In the genomic region with DNA sequence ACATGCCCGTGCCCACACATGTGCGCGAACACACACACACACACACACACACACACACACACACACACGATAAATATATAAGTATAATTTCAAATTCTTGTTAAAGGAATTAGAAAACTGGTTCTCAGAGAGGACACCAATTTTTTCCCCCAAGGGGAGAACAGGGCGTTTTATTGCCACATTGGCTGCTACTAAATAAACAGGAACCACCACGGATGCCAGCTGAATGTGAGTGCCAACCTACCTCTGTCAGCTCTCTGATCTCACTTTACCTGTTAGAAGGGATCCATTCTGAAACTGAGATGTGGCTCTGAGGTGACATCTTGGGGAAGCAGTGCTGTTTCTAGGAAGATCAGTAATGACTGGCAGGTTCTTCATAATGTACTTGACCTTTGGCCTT, we compare ENCODE assay signal across 30 mouse cellular contexts. TPM values are rescaled to one million over a fixed set of nuclear protein-coding genes. Genes with fewer than 3 reads are reported as not detected.
A peak's percentile ranks its signal among the peaks of the same experiment; 100 is the strongest.
DNase-seq lines count a peak whose midpoint lies in the region; ATAC-seq and TF ChIP-seq lines count a peak whose summit lies in the region.
"Had no signal": no experiment of that assay in that cellular context is flagged by ENCODE, and none has a peak within 500 bp of the region (broad histone marks: within the 10 kb centered on the region; RNA-seq: fewer than 3 reads in every experiment).

No protein-coding gene starts in this region.

- intact Hi-C loops in gastrocnemius, postnatal 36 days (cut with DNase I): no loop called here
- intact Hi-C loops in left cerebral cortex, postnatal 25 days (cut with DNase I): no loop called here

- no peak overlapping the region for H3K4me3 ChIP-seq in intestine, embryonic 15.5 days (replicated peaks)
- no peak overlapping the region for H3K4me3 ChIP-seq in intestine, postnatal 0 days (ENCODE audit: low read depth, low read length)
- H3K4me3 ChIP-seq in layer of hippocampus, adult 2 months: no peak overlapping the region
- H3K4me3 ChIP-seq: embryonic facial prominence, embryonic 13.5 days; embryonic facial prominence, embryonic 15.5 days; erythroblast, embryonic 14.5 days; forebrain, embryonic 13.5 days; forebrain, embryonic 15.5 days had no signal

- ATAC-seq in intestine, embryonic 15.5 days: 0 out of 2 replicates have a peak, but pooled peaks have one; percentile 39
- peak; percentile 46; the same call in 1 of the 2 replicates for ATAC-seq in intestine, postnatal 0 days
- ATAC-seq: forebrain, embryonic 13.5 days; forebrain, embryonic 15.5 days; forebrain, postnatal 0 days had no signal

- peak; percentile 9 for DNase-seq in adrenal gland, postnatal 14 days
- DNase-seq in adrenal gland, adult (ENCODE audit: inconsistent age in 2 of 2, low spot score in 1 of 2): no peak
- peak; percentile 84 for DNase-seq in fat pad, adult 2 months (ENCODE audit: extremely low read depth, low read depth, low spot score)
- no peak for DNase-seq in layer of hippocampus, adult 2 months (ENCODE audit: low spot score in 2 of 2)
- DNase-seq in gastrocnemius, postnatal 36 days: no peak
- no peak for DNase-seq in left cerebral cortex, postnatal 25 days (ENCODE audit: low spot score in 2 of 2)
- DNase-seq: adrenal gland, postnatal 25 days; cerebellum, adult 11 months; cerebellum, adult 18-20 months; cerebellum, adult 8-10 months; cerebellum, adult 9-11 months; cerebellum, postnatal 14 days; cerebellum, postnatal 36 days; embryo, embryonic 11 days; forebrain, postnatal 0 days had no signal

- H3K4me1 ChIP-seq in intestine, embryonic 15.5 days (replicated peaks): no peaks in the 10 kb centered on the region
- H3K4me1 ChIP-seq in intestine, postnatal 0 days (replicated peaks; ENCODE audit: control insufficient read depth, insufficient read depth, low read length): peaks cover 4% of the 10 kb centered on the region; the same call in 1 of the 2 replicates
- H3K4me1 ChIP-seq: embryonic facial prominence, embryonic 13.5 days; embryonic facial prominence, embryonic 15.5 days; forebrain, embryonic 15.5 days had no signal

- WGBS in intestine, embryonic 15.5 days: 82% methylated on average over 6 of the region's 6 CpGs
- 72% methylated on average over 6 of the region's 6 CpGs for WGBS in intestine, postnatal 0 days

- no peaks in the 10 kb centered on the region for H3K36me3 ChIP-seq in intestine, embryonic 15.5 days
- H3K36me3 ChIP-seq in intestine, postnatal 0 days (ENCODE audit: control insufficient read depth, insufficient read depth): no peaks in the 10 kb centered on the region
- H3K36me3 ChIP-seq: embryonic facial prominence, embryonic 13.5 days; embryonic facial prominence, embryonic 15.5 days; forebrain, embryonic 15.5 days had no signal

- no peaks in the 10 kb centered on the region for H3K27me3 ChIP-seq in intestine, embryonic 15.5 days (replicated peaks)
- no peaks in the 10 kb centered on the region for H3K27me3 ChIP-seq in intestine, postnatal 0 days (replicated peaks; ENCODE audit: control insufficient read depth, insufficient read depth, low read length)
- H3K27me3 ChIP-seq: embryonic facial prominence, embryonic 13.5 days; embryonic facial prominence, embryonic 15.5 days; forebrain, embryonic 13.5 days; forebrain, embryonic 15.5 days had no signal

- TF ChIP-seq CTCF in intestine, postnatal 0 days (IDR thresholded peaks at IDR 0.05; ENCODE audit: low read depth): no peak
- TF ChIP-seq CTCF in layer of hippocampus, adult 2 months (conservative IDR thresholded peaks at IDR 0.05): no peak

- H3K9ac ChIP-seq in intestine, embryonic 15.5 days: no peak overlapping the region
- H3K9ac ChIP-seq in intestine, postnatal 0 days (ENCODE audit: low read depth, low read length): no peak overlapping the region
- H3K9ac ChIP-seq: embryonic facial prominence, embryonic 13.5 days; embryonic facial prominence, embryonic 15.5 days; forebrain, embryonic 13.5 days; forebrain, embryonic 15.5 days; forebrain, postnatal 0 days had no signal

- H3K27ac ChIP-seq in intestine, embryonic 15.5 days: no peak overlapping the region
- H3K27ac ChIP-seq in intestine, postnatal 0 days (ENCODE audit: low read depth, low read length): no peak overlapping the region
- H3K27ac ChIP-seq in layer of hippocampus, adult 2 months: no peak overlapping the region
- H3K27ac ChIP-seq: embryonic facial prominence, embryonic 13.5 days; embryonic facial prominence, embryonic 15.5 days; forebrain, embryonic 13.5 days; forebrain, embryonic 15.5 days had no signal

- H3K9me3 ChIP-seq in intestine, embryonic 15.5 days: no peaks in the 10 kb centered on the region
- H3K9me3 ChIP-seq in intestine, postnatal 0 days (ENCODE audit: control insufficient read depth): no peaks in the 10 kb centered on the region
- H3K9me3 ChIP-seq: embryonic facial prominence, embryonic 13.5 days; embryonic facial prominence, embryonic 15.5 days; forebrain, embryonic 13.5 days; forebrain, embryonic 15.5 days had no signal

- H3K4me2 ChIP-seq in intestine, embryonic 15.5 days (replicated peaks): 0 out of 2 replicates have a peak overlapping the region, but pooled peaks have one; percentile 14
- H3K4me2 ChIP-seq in intestine, postnatal 0 days (replicated peaks; ENCODE audit: low read depth): peak overlapping the region; percentile 18
- H3K4me2 ChIP-seq: embryonic facial prominence, embryonic 13.5 days; embryonic facial prominence, embryonic 15.5 days; forebrain, embryonic 13.5 days; forebrain, embryonic 15.5 days had no signal

RNA-seq across cellular contexts. Expression of a gene that starts 3.2 kb away (rescaled TPM):
- 0.26 TPM in 1 of 2 replicates, not detected in the other for total RNA-seq in adrenal gland, postnatal 14 days (2021)
- polyA plus RNA-seq in intestine, embryonic 15.5 days (2015; fragmentation: Nextera tagmentation; extraction: Ambion mirVana): not detected in 2 replicates
- polyA plus RNA-seq in intestine, postnatal 0 days (2015; fragmentation: Nextera tagmentation; extraction: Ambion mirVana): 0.24 TPM in 1 of 2 replicates, not detected in the other
- total RNA-seq in layer of hippocampus, adult 2 months (2021): not detected
- total RNA-seq in gastrocnemius, postnatal 36 days (2021): not detected
- not detected for total RNA-seq in left cerebral cortex, postnatal 25 days (2021)
- total RNA-seq: adrenal gland, adult 18-20 months; adrenal gland, postnatal 25 days; adrenal gland, postnatal 4 days; common myeloid progenitor, adult 5-6 weeks; ES-E14; forebrain, postnatal 0 days; MEL had no signal
- polyA plus RNA-seq: C2C12; embryonic facial prominence, embryonic 11.5 days; embryonic facial prominence, embryonic 13.5 days; embryonic facial prominence, embryonic 15.5 days; erythroblast, embryonic 14.5 days; forebrain, embryonic 11.5 days; forebrain, embryonic 13.5 days; forebrain, embryonic 15.5 days; forebrain, postnatal 0 days had no signal

RNA-seq across cellular contexts. Expression of a gene that starts 34.7 kb away (rescaled TPM):
- 80.0 and 100 TPM in 2 replicates for total RNA-seq in adrenal gland, postnatal 14 days (2021)
- polyA plus RNA-seq in intestine, embryonic 15.5 days (2015; fragmentation: Nextera tagmentation; extraction: Ambion mirVana): 12.3 and 15.0 TPM in 2 replicates
- 2.5 and 3.1 TPM in 2 replicates for polyA plus RNA-seq in intestine, postnatal 0 days (2015; fragmentation: Nextera tagmentation; extraction: Ambion mirVana)
- total RNA-seq in layer of hippocampus, adult 2 months (2021): 10 to 100 TPM; 66.7 to 69.6 TPM
- 10 to 100 TPM; 10.1 to 15.5 TPM for total RNA-seq in gastrocnemius, postnatal 36 days (2021)
- 10 to 100 TPM; 77.2 to 79.4 TPM for total RNA-seq in left cerebral cortex, postnatal 25 days (2021)

RNA-seq across cellular contexts. Expression of a gene that starts 34.7 kb away (rescaled TPM):
- 15.5 and 16.7 TPM in 2 replicates for total RNA-seq in adrenal gland, postnatal 14 days (2021)
- polyA plus RNA-seq in intestine, embryonic 15.5 days (2015; fragmentation: Nextera tagmentation; extraction: Ambion mirVana): 25.4 and 25.9 TPM in 2 replicates
- polyA plus RNA-seq in intestine, postnatal 0 days (2015; fragmentation: Nextera tagmentation; extraction: Ambion mirVana): 8.3 and 9.8 TPM in 2 replicates
- total RNA-seq in layer of hippocampus, adult 2 months (2021): 10 to 100 TPM; 33.0 to 33.8 TPM
- total RNA-seq in gastrocnemius, postnatal 36 days (2021): 1 to 10 TPM; 8.6 to 9.4 TPM
- total RNA-seq in left cerebral cortex, postnatal 25 days (2021): 10 to 100 TPM; 34.6 to 36.2 TPM

Comparison
In these comparisons a context has a peak if more than half of its experiments do, and no peak if none do; other contexts are left out.
1. DNase-seq: peak in adrenal gland, postnatal 14 days (single experiment) and fat pad, adult 2 months (single experiment); none in adrenal gland, adult (0 of 2), layer of hippocampus, adult 2 months (0 of 2), gastrocnemius, postnatal 36 days (0 of 2) and left cerebral cortex, postnatal 25 days (0 of 2).